Mouse (Mus musculus) ovary, postnatal 36 days (tissue): Measurements from ENCODE around the gene Ldb3.

Experiments used
- DNase-seq: peaks from one replicate; pipeline ENCODE4 v3.0.0; 2022; ENCODE audit warnings: low spot score, mixed read lengths

Ldb3 gene

GRCm38 (mm10) chr14:34588498-34588897 lies at the start of gene Ldb3:
Ldb3 (minus strand) TSS chr14:34588682.
- no peak for DNase-seq

- DNase-seq = no peak
Measured at GRCm38 (mm10) chr14:34635721-34636120, 47.2 kb upstream of the Ldb3 start.

GRCm38 (mm10) chr14:34635192-34635591 lies 46.7 kb upstream of the Ldb3 start:
- no peak for DNase-seq

- no peak for DNase-seq
Measured at GRCm38 (mm10) chr14:34632722-34633448, 44.4 kb upstream of the Ldb3 start.

- DNase-seq = no peak
Measured at GRCm38 (mm10) chr14:34626824-34627223, 38.3 kb upstream of the Ldb3 start.

GRCm38 (mm10) chr14:34623531-34624210 lies 35.2 kb upstream of the Ldb3 start:
- DNase-seq = peak; percentile 59

- DNase-seq = no peak
Measured at GRCm38 (mm10) chr14:34623074-34623473, 34.6 kb upstream of the Ldb3 start.

- DNase-seq = peak; percentile 58
Measured at GRCm38 (mm10) chr14:34620611-34621376, 32.3 kb upstream of the Ldb3 start.

- no peak for DNase-seq
Measured at GRCm38 (mm10) chr14:34618808-34619207, 30.3 kb upstream of the Ldb3 start.

- peak; percentile 85 for DNase-seq
Measured at GRCm38 (mm10) chr14:34616821-34617220, 28.3 kb upstream of the Ldb3 start.

- no peak for DNase-seq
Measured at GRCm38 (mm10) chr14:34615625-34616024, 27.1 kb upstream of the Ldb3 start.

GRCm38 (mm10) chr14:34615082-34615481 lies 26.6 kb upstream of the Ldb3 start:
- no peak for DNase-seq

- DNase-seq = no peak
Measured at GRCm38 (mm10) chr14:34614551-34614950, 26.1 kb upstream of the Ldb3 start.

GRCm38 (mm10) chr14:34613523-34613922 lies 25.0 kb upstream of the Ldb3 start:
- no peak for DNase-seq

- DNase-seq = no peak
Measured at GRCm38 (mm10) chr14:34612222-34612621, 23.7 kb upstream of the Ldb3 start.

- DNase-seq = no peak
Measured at GRCm38 (mm10) chr14:34611591-34611990, 23.1 kb upstream of the Ldb3 start.

- DNase-seq = no peak
Measured at GRCm38 (mm10) chr14:34601910-34602309, 13.4 kb upstream of the Ldb3 start.

- DNase-seq = no peak
Measured at GRCm38 (mm10) chr14:34599941-34600340, 11.5 kb upstream of the Ldb3 start, which contains the start of gene Opn4. Opn4 (minus strand) TSS chr14:34600142.

- no peak for DNase-seq
Measured at GRCm38 (mm10) chr14:34595596-34596255, 7.2 kb upstream of the Ldb3 start.

GRCm38 (mm10) chr14:34591741-34592535 lies 3.5 kb upstream of the Ldb3 start:
- DNase-seq = no peak
